Mouse (Mus musculus) olfactory bulb, adult 2 months (tissue): ENCODE measurements at regions not wholly inside any gene's neighbourhood (a gene's known extent, or its start where the extent isn't known, plus 50 kb on each side); places are given as distances from the start of the nearest gene placed in this dataset.

Experiments used
- H3K27ac ChIP-seq: fragments of 200-500 bp; 2 replicates; pipeline ENCODE4 v1.5.1; 2012; ENCODE audit warnings: low read depth, low read length; ENCODE audit not compliant: insufficient read depth
- H3K4me1 ChIP-seq: fragments of 200-500 bp; 2 replicates; pipeline ENCODE4 v1.6.1; 2012; ENCODE audit warnings: low read length; ENCODE audit not compliant: control insufficient read depth, insufficient read depth
- H3K4me3 ChIP-seq: fragments of 200-500 bp; 2 replicates; pipeline ENCODE4 v1.5.1; 2012; ENCODE audit warnings: mild to moderate bottlenecking, low read depth, low read length, moderate library complexity; ENCODE audit not compliant: insufficient read depth
- CTCF ChIP-seq: fragments of 200-500 bp; IDR thresholded peaks from 2 replicates; pipeline ENCODE4 v1.5.1; 2012; ENCODE audit warnings: low read depth, mild to moderate bottlenecking, low read length, moderate library complexity; ENCODE audit not compliant: insufficient read depth
- POLR2A ChIP-seq: fragments of 200-500 bp; IDR thresholded peaks from 2 replicates; pipeline ENCODE4 v1.6.1; 2012; ENCODE audit warnings: mild to moderate bottlenecking, low read depth, low read length, moderate library complexity; ENCODE audit not compliant: insufficient read depth
- WGBS: fragments of 180-500 bp; shearing (Covaris S2); methylation state at CpG from one replicate; pipeline ENCODE4 v1.1.7; 2018; 5-methylcytosine and 5-hydroxymethylcytosine counted together

- no peak overlapping the region for H3K27ac ChIP-seq
These were observed 66.5 kb upstream of the Pirt start for GRCm38 (mm10) chr11:66845238-66845637.

GRCm38 (mm10) chr11:66846043-66846775 lies 65.6 kb upstream of the Pirt start:
- Histone ChIP-seq H3K27ac (no peak overlapping the region), H3K4me3 (no peak overlapping the region), H3K4me1 (peaks cover 2% of the 10 kb centered on the region; the same call in 1 of the 2 replicates)
- TF ChIP-seq CTCF (no peak), POLR2A (no peak)
- WGBS: 47% methylated on average over 9 of the region's 9 CpGs

More at GRCm38 (mm10) chr11:66845238-66845637, 66.5 kb upstream of the Pirt start:
- TF ChIP-seq POLR2A (no peak), CTCF (no peak)
- Histone ChIP-seq H3K4me3 (no peak overlapping the region), H3K4me1 (peaks cover 2% of the 10 kb centered on the region; the same call in 1 of the 2 replicates)
